Mouse (Mus musculus) liver, embryonic 14.5 days (tissue): ENCODE data around the gene Tmod2. TPM values are rescaled to one million over a fixed set of nuclear protein-coding genes. Genes with fewer than 3 reads are reported as not detected.

Experiments
- ATAC-seq: fragments of 200-750 bp; cut with Nextera tagmentation; 2 replicates; pipeline ENCODE4 v1.8.0; 2017; ENCODE audit warnings: moderate number of reproducible peaks, mild to moderate bottlenecking, moderate library complexity; ENCODE audit not compliant: insufficient read depth
- DNase-seq, 3 experiments: peaks; one replicate each; pipeline ENCODE4 v3.0.0-alpha.2; 2012 to 2013; ENCODE audit warnings: low read depth in 3 of 3, low spot score in 3 of 3
- H3K27ac ChIP-seq: fragments of 300-500 bp; sonication (generic); 2 replicates; pipeline ENCODE4 v1.5.1; 2014; ENCODE audit warnings: moderate library complexity, mild to moderate bottlenecking, control low read depth, inconsistent platforms
- H3K27me3 ChIP-seq: fragments of 300-500 bp; sonication (generic); 2 replicates; pipeline ENCODE4 v1.6.1; 2014; ENCODE audit warnings: mild to moderate bottlenecking, low read length, moderate library complexity; ENCODE audit not compliant: control insufficient read depth, insufficient read depth
- H3K36me3 ChIP-seq: fragments of 300-500 bp; sonication (generic); replicated peaks from 2 replicates; pipeline ENCODE4 v1.6.1; 2014; ENCODE audit warnings: low read depth; ENCODE audit not compliant: control insufficient read depth, insufficient read depth
- H3K4me1 ChIP-seq, 2 experiments: fragments of 200-500 bp in 1 of 2; fragments of 300-500 bp in 1 of 2; sonication (generic) in 1 of 2; replicated peaks; 2 replicates each; pipeline ENCODE4 v1.6.1; 2012 to 2014; ENCODE audit warnings: antibody characterized with exemption in 1 of 2, inconsistent platforms in 1 of 2, low read length in 1 of 2; ENCODE audit not compliant: control insufficient read depth in 2 of 2, insufficient read depth in 2 of 2
- H3K4me2 ChIP-seq: fragments of 300-500 bp; sonication (generic); 2 replicates; pipeline ENCODE4 v1.6.1; 2014; ENCODE audit warnings: low read depth, mild to moderate bottlenecking, control low read depth, moderate library complexity
- H3K4me3 ChIP-seq, 2 experiments: fragments of 200-500 bp in 1 of 2; fragments of 300-500 bp in 1 of 2; sonication (generic) in 1 of 2; 2 replicates each; pipeline ENCODE4 v1.5.1; 2012 to 2014; ENCODE audit warnings: low read depth in 2 of 2, low read length in 2 of 2, mild to moderate bottlenecking in 2 of 2, control low read depth in 1 of 2, inconsistent platforms in 1 of 2, moderate library complexity in 1 of 2; ENCODE audit not compliant: insufficient read depth in 1 of 2
- H3K9ac ChIP-seq: fragments of 300-500 bp; sonication (generic); replicated peaks from 2 replicates; pipeline ENCODE4 v1.6.1; 2014; ENCODE audit warnings: mild to moderate bottlenecking, control low read depth, moderate library complexity
- H3K9me3 ChIP-seq: fragments of 300-500 bp; sonication (generic); 2 replicates; pipeline ENCODE4 v1.6.1; 2016; ENCODE audit warnings: low read length, mixed read lengths; ENCODE audit not compliant: control insufficient read depth
- CTCF ChIP-seq: IDR thresholded peaks from 2 replicates; pipeline ENCODE4 v1.5.1; 2016; ENCODE audit warnings: antibody characterized with exemption, low read depth, control low read depth
- EP300 ChIP-seq: IDR thresholded peaks from 2 replicates; pipeline ENCODE4 v1.6.1; 2016; ENCODE audit warnings: antibody characterized with exemption, low read depth
- WGBS: fragments of 180-500 bp; shearing (Covaris S2); extraction: QIAGEN DNeasy Blood & Tissue Kit; methylation state at CpG from one replicate; pipeline ENCODE4 v1.1.7; 2014; ENCODE audit not compliant: insufficient replicate concordance; 5-methylcytosine and 5-hydroxymethylcytosine counted together
- polyA plus RNA-seq, 2 experiments: library from polyadenylated mRNA; depleted of rRNA in 1 of 2; stranded (reverse) in 1 of 2; unstranded in 1 of 2; fragments of >200 nt; fragmentation: Nextera tagmentation in 1 of 2; extraction: Ambion mirVana in 1 of 2; gene quantifications; 2 replicates each; pipeline versions ENCODE4 v1.2.1 to v1.2.3; 2012 to 2014

The Tmod2 gene
- polyA plus RNA-seq, 2 experiments = 0.03 to 0.05 TPM

- Histone ChIP-seq H3K4me3 (no peak overlapping the region), H3K27me3 (no peaks in the 10 kb centered on the region), H3K9ac (no peak overlapping the region), H3K36me3 (no peaks in the 10 kb centered on the region), H3K9me3 (no peaks in the 10 kb centered on the region), H3K27ac (no peak overlapping the region), H3K4me1 (no peaks in the 10 kb centered on the region), H3K4me2 (no peak overlapping the region)
- DNase-seq = no peak
- ATAC-seq = no peak
- 12% methylated on average over 12 of the region's 12 CpGs for WGBS
- no peak for TF ChIP-seq EP300
- TF ChIP-seq CTCF = no peak
These were observed 9.6 kb downstream of the Tmod2 start for GRCm38 (mm10) chr9:75601510-75601909.

GRCm38 (mm10) chr9:75600166-75600934 lies 10.8 kb downstream of the Tmod2 start:
- ATAC-seq (no peak), DNase-seq (no peak)
- Histone ChIP-seq H3K27me3 (no peaks in the 10 kb centered on the region), H3K27ac (no peak overlapping the region), H3K4me2 (no peak overlapping the region), H3K9ac (no peak overlapping the region), H3K4me1 (no peaks in the 10 kb centered on the region), H3K9me3 (no peaks in the 10 kb centered on the region), H3K36me3 (no peaks in the 10 kb centered on the region), H3K4me3 (no peak overlapping the region)
- 60% methylated on average over 7 of the region's 7 CpGs for WGBS
- no peak for TF ChIP-seq EP300
- TF ChIP-seq CTCF = no peak

- Histone ChIP-seq H3K9me3 (no peaks in the 10 kb centered on the region), H3K9ac (no peak overlapping the region), H3K27me3 (no peaks in the 10 kb centered on the region), H3K36me3 (no peaks in the 10 kb centered on the region), H3K27ac (no peak overlapping the region), H3K4me1 (no peaks in the 10 kb centered on the region), H3K4me2 (no peak overlapping the region), H3K4me3 (no peak overlapping the region)
- no peak for TF ChIP-seq CTCF
- no peak for TF ChIP-seq EP300
- ATAC-seq (no peak), DNase-seq (no peak)
- 45% methylated on average over 5 of the region's 5 CpGs for WGBS
These were observed 11.8 kb downstream of the Tmod2 start for GRCm38 (mm10) chr9:75599191-75599841.

GRCm38 (mm10) chr9:75597596-75597995 lies 13.5 kb downstream of the Tmod2 start:
- TF ChIP-seq CTCF (no peak), EP300 (no peak)
- no peak overlapping the region for H3K27ac ChIP-seq
- H3K27me3 ChIP-seq = no peaks in the 10 kb centered on the region
- no peak overlapping the region for H3K4me3 ChIP-seq
- 72% methylated on average over 4 of the region's 4 CpGs for WGBS
- no peak overlapping the region for H3K4me2 ChIP-seq
- H3K4me1 ChIP-seq = no peaks in the 10 kb centered on the region
- no peak for DNase-seq
- no peak overlapping the region for H3K9ac ChIP-seq
- no peaks in the 10 kb centered on the region for H3K36me3 ChIP-seq
- H3K9me3 ChIP-seq = no peaks in the 10 kb centered on the region
- no peak for ATAC-seq

- TF ChIP-seq EP300 = no peak
- no peak for TF ChIP-seq CTCF
- Histone ChIP-seq H3K27me3 (no peaks in the 10 kb centered on the region), H3K4me2 (no peak overlapping the region), H3K4me3 (no peak overlapping the region), H3K4me1 (no peaks in the 10 kb centered on the region), H3K9ac (no peak overlapping the region), H3K9me3 (no peaks in the 10 kb centered on the region), H3K36me3 (no peaks in the 10 kb centered on the region), H3K27ac (no peak overlapping the region)
- WGBS = 68% methylated on average over 13 of the region's 13 CpGs
- ATAC-seq (no peak), DNase-seq (no peak)
These were observed 14.1 kb downstream of the Tmod2 start for GRCm38 (mm10) chr9:75597036-75597435.
